Mouse (Mus musculus) midbrain, embryonic 11.5 days (tissue): ENCODE measurements around the gene Tm4sf20. TPM values are rescaled to one million over a fixed set of nuclear protein-coding genes. Genes with fewer than 3 reads are reported as not detected.

Experiments used
- ATAC-seq: fragments of 200-750 bp; cut with Nextera tagmentation; 2 replicates; pipeline ENCODE4 v1.8.0; 2017; ENCODE audit warnings: moderate TSS enrichment, moderate library complexity; ENCODE audit not compliant: low FRiP score
- DNase-seq: peaks from one replicate; pipeline ENCODE4 v3.0.0; 2015; ENCODE audit warnings: low spot score; ENCODE audit errors: missing footprints
- H3K27ac ChIP-seq: fragments of 300-500 bp; sonication (generic); 2 replicates; pipeline ENCODE4 v1.5.1; 2014; ENCODE audit warnings: low read depth, low read length
- H3K27me3 ChIP-seq: fragments of 300-500 bp; sonication (generic); 2 replicates; pipeline ENCODE4 v1.6.1; 2014; ENCODE audit warnings: mild to moderate bottlenecking, low read length, moderate library complexity, mixed read lengths; ENCODE audit not compliant: control insufficient read depth, insufficient read depth
- H3K36me3 ChIP-seq: fragments of 300-500 bp; sonication (generic); 2 replicates; pipeline ENCODE4 v1.6.1; 2014; ENCODE audit warnings: mild to moderate bottlenecking, low read length, moderate library complexity, mixed read lengths; ENCODE audit not compliant: control insufficient read depth, insufficient read depth
- H3K4me1 ChIP-seq: fragments of 300-500 bp; sonication (generic); 2 replicates; pipeline ENCODE4 v1.6.1; 2014; ENCODE audit warnings: low read length; ENCODE audit not compliant: control insufficient read depth, insufficient read depth
- H3K4me2 ChIP-seq: fragments of 300-500 bp; sonication (generic); 2 replicates; pipeline ENCODE4 v1.6.1; 2014; ENCODE audit warnings: mild to moderate bottlenecking, moderate library complexity
- H3K4me3 ChIP-seq: fragments of 300-500 bp; sonication (generic); 2 replicates; pipeline ENCODE4 v1.5.1; 2014; ENCODE audit warnings: low read depth, low read length
- H3K9ac ChIP-seq: fragments of 300-500 bp; sonication (generic); 2 replicates; pipeline ENCODE4 v1.6.1; 2014; ENCODE audit warnings: low read length
- H3K9me3 ChIP-seq: fragments of 300-500 bp; sonication (generic); 2 replicates; pipeline ENCODE4 v1.6.1; 2016; ENCODE audit warnings: low read length; ENCODE audit not compliant: control insufficient read depth
- WGBS: fragments of 180-500 bp; shearing (Covaris S2); extraction: QIAGEN DNeasy Blood & Tissue Kit; methylation state at CpG from one replicate; pipeline ENCODE4 v1.1.7; 2014; 5-methylcytosine and 5-hydroxymethylcytosine counted together
- polyA plus RNA-seq: library from polyadenylated mRNA; unstranded; fragments of >200 nt; fragmentation: Nextera tagmentation; extraction: Ambion mirVana; gene quantifications from 2 replicates; pipeline ENCODE4 v1.2.1, GENCODE M21; 2014

Gene Tm4sf20
- polyA plus RNA-seq, 1 experiment from 2014 or later, result 0.08 TPM

GRCm38 (mm10) chr1:82798922-82799321 is 30.7 kb upstream of the Tm4sf20 start:
- Histone ChIP-seq H3K27me3 (no peaks in the 10 kb centered on the region), H3K27ac (no peak overlapping the region), H3K36me3 (no peaks in the 10 kb centered on the region), H3K9me3 (no peaks in the 10 kb centered on the region), H3K4me3 (no peak overlapping the region), H3K9ac (no peak overlapping the region), H3K4me2 (no peak overlapping the region), H3K4me1 (no peaks in the 10 kb centered on the region)
- no peak for DNase-seq
- no peak for ATAC-seq
- 88% methylated on average over 4 of the region's 4 CpGs for WGBS

- DNase-seq, result no peak
- WGBS, result 89% methylated on average over 5 of the region's 5 CpGs
- H3K27me3 ChIP-seq, result no peaks in the 10 kb centered on the region
- H3K4me2 ChIP-seq, result no peak overlapping the region
- no peak overlapping the region for H3K9ac ChIP-seq
- no peaks in the 10 kb centered on the region for H3K36me3 ChIP-seq
- H3K9me3 ChIP-seq, result no peaks in the 10 kb centered on the region
- no peak overlapping the region for H3K4me3 ChIP-seq
- no peak overlapping the region for H3K27ac ChIP-seq
- ATAC-seq, result no peak
- no peaks in the 10 kb centered on the region for H3K4me1 ChIP-seq
These were observed 30.0 kb upstream of the Tm4sf20 start for GRCm38 (mm10) chr1:82798304-82798703.

GRCm38 (mm10) chr1:82797088-82797487 is 28.8 kb upstream of the Tm4sf20 start:
- Histone ChIP-seq H3K9me3 (no peaks in the 10 kb centered on the region), H3K4me1 (no peaks in the 10 kb centered on the region), H3K4me2 (no peak overlapping the region), H3K27ac (no peak overlapping the region), H3K27me3 (no peaks in the 10 kb centered on the region), H3K9ac (no peak overlapping the region), H3K36me3 (no peaks in the 10 kb centered on the region), H3K4me3 (no peak overlapping the region)
- ATAC-seq (no peak), DNase-seq (no peak)
- 87% methylated on average over 4 of the region's 4 CpGs for WGBS

GRCm38 (mm10) chr1:82795702-82796443 is 27.6 kb upstream of the Tm4sf20 start:
- no peak for ATAC-seq

GRCm38 (mm10) chr1:82795211-82795610 is 26.9 kb upstream of the Tm4sf20 start:
- H3K27ac ChIP-seq, result no peak overlapping the region
- no peaks in the 10 kb centered on the region for H3K27me3 ChIP-seq
- H3K9ac ChIP-seq, result no peak overlapping the region
- ATAC-seq (no peak), DNase-seq (no peak)
- H3K4me2 ChIP-seq, result no peak overlapping the region
- H3K4me1 ChIP-seq, result no peaks in the 10 kb centered on the region
- 83% methylated on average over 2 of the region's 2 CpGs for WGBS
- no peaks in the 10 kb centered on the region for H3K9me3 ChIP-seq
- H3K36me3 ChIP-seq, result no peaks in the 10 kb centered on the region
- no peak overlapping the region for H3K4me3 ChIP-seq

More at GRCm38 (mm10) chr1:82795702-82796443, 27.6 kb upstream of the Tm4sf20 start:
- no peak overlapping the region for H3K9ac ChIP-seq
- H3K36me3 ChIP-seq, result no peaks in the 10 kb centered on the region
- no peaks in the 10 kb centered on the region for H3K4me1 ChIP-seq
- WGBS, result 82% methylated on average over 18 of the region's 18 CpGs
- DNase-seq, result no peak
- no peak overlapping the region for H3K4me2 ChIP-seq
- no peaks in the 10 kb centered on the region for H3K9me3 ChIP-seq
- no peaks in the 10 kb centered on the region for H3K27me3 ChIP-seq
- H3K4me3 ChIP-seq, result no peak overlapping the region
- no peak overlapping the region for H3K27ac ChIP-seq

DNA sequence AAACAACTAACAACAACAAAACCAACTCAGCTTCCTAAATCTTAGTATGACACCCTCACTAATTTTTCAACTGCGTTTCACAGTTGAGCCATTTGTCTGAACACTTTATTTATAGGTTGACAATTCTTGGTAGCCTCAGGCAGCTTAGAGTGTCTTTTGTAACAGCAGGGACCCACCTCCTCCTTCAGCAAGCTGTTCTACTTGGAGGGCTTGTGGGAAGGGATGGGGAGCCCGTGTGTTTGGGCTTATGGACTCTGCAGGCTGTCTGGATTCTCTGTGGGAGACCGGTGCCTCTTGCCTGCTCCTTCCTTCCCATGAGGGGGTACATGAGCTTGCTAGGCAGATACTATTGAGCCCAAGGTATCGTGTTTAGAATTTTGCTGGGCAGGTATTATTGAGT is 25.7 kb upstream of the Tm4sf20 start:
- ATAC-seq (no peak), DNase-seq (no peak)
- no peak overlapping the region for H3K27ac ChIP-seq
- no peak overlapping the region for H3K4me3 ChIP-seq
- no peaks in the 10 kb centered on the region for H3K27me3 ChIP-seq
- no peaks in the 10 kb centered on the region for H3K36me3 ChIP-seq
- H3K9me3 ChIP-seq, result no peaks in the 10 kb centered on the region
- no peaks in the 10 kb centered on the region for H3K4me1 ChIP-seq
- WGBS, result 56% methylated on average over 4 of the region's 4 CpGs
- no peak overlapping the region for H3K9ac ChIP-seq
- no peak overlapping the region for H3K4me2 ChIP-seq

DNA sequence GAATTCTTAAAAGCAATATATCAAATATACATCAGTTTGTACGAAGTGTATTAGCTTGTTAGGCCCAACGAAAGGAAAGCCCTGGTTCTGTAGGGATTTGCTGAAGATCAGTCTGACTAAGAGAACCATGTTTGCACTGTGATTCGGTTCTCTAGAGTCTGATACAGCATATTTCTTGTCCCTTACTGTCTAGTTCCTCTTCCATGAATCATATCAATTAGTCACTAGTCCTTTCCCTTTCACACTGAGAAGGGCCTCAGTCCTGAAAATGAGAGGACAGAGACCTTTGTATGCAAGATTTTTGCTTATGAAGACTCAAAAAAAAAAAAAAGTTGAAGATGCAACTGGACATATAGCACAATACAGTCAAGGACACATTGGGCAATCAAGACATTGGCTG is 24.8 kb upstream of the Tm4sf20 start:
- H3K36me3 ChIP-seq, result no peaks in the 10 kb centered on the region
- no peak overlapping the region for H3K4me3 ChIP-seq
- no peak overlapping the region for H3K27ac ChIP-seq
- ATAC-seq (no peak), DNase-seq (no peak)
- no peak overlapping the region for H3K4me2 ChIP-seq
- no peaks in the 10 kb centered on the region for H3K27me3 ChIP-seq
- no peaks in the 10 kb centered on the region for H3K4me1 ChIP-seq
- H3K9ac ChIP-seq, result no peak overlapping the region
- no peaks in the 10 kb centered on the region for H3K9me3 ChIP-seq
- 91% methylated on average over 3 of the region's 3 CpGs for WGBS

DNA sequence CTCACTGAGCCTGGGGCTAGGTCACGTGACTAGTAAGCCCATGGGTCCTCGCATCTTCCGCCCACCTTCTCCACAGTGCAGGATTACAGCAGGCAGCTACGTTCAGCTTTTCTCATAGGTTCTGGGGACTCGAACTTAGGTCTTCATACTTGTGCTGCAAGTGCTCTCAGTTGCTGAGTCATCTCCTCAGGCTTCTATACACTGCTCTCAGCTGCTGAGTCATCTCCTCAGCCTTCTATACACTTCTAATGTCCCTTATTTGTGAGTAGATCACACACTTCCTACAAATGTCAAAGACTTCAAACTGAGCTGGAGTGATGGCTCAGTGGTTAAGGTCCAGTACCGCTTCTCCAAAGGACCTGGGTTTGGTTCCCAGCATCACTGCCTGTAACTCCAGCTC is 24.0 kb upstream of the Tm4sf20 start:
- H3K4me1 ChIP-seq, result no peaks in the 10 kb centered on the region
- DNase-seq (no peak), ATAC-seq (no peak)
- H3K4me3 ChIP-seq, result no peak overlapping the region
- no peak overlapping the region for H3K4me2 ChIP-seq
- no peaks in the 10 kb centered on the region for H3K9me3 ChIP-seq
- no peak overlapping the region for H3K9ac ChIP-seq
- H3K27ac ChIP-seq, result no peak overlapping the region
- 89% methylated on average over 6 of the region's 6 CpGs for WGBS
- no peaks in the 10 kb centered on the region for H3K27me3 ChIP-seq
- H3K36me3 ChIP-seq, result no peaks in the 10 kb centered on the region

GRCm38 (mm10) chr1:82791105-82791504 is 22.8 kb upstream of the Tm4sf20 start:
- Histone ChIP-seq H3K4me2 (no peak overlapping the region), H3K9ac (no peak overlapping the region), H3K4me1 (no peaks in the 10 kb centered on the region), H3K9me3 (no peaks in the 10 kb centered on the region), H3K27ac (no peak overlapping the region), H3K36me3 (no peaks in the 10 kb centered on the region), H3K27me3 (no peaks in the 10 kb centered on the region), H3K4me3 (no peak overlapping the region)
- WGBS, result 67% methylated on average over 11 of the region's 11 CpGs
- peak; percentile 86 for DNase-seq
- peak; percentile 56 for ATAC-seq
